Mouse (Mus musculus): Measurements from ENCODE around the gene Prph2. TPM values are rescaled to one million over a fixed set of nuclear protein-coding genes. Genes with fewer than 3 reads are reported as not detected.

Prph2 gene
- polyA plus RNA-seq, 1 experiment from 2014 or later: not detected

DNA sequence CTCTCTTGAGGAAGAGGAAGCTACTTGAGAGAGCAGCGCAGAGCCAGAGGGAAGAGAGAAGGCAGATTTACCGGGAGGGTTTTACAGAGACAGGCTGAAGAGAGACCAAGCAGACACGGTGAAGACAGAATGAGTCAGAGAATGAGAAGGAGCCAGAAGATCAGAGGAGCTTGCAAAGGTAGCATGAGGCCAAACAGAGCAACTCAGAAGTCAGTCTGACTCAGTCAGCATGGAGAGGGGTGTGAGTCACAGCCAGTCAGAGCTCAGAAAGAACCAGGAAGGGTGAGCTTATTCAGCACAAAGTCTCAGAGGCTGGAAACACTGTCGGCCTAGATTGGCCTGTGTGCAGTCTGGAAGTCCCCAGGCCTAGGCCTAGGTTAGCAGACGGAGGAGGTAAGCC is 22.7 kb downstream of the Prph2 start:
- Histone ChIP-seq H3K27me3 (no peaks in the 10 kb centered on the region), H3K9ac (no peak overlapping the region), H3K36me3 (peaks cover 98% of the 10 kb centered on the region), H3K4me3 (no peak overlapping the region), H3K4me2 (replicated peaks) (no peak overlapping the region), H3K27ac (no peak overlapping the region), H3K9me3 (no peaks in the 10 kb centered on the region), H3K4me1 (no peaks in the 10 kb centered on the region)
- WGBS: 95% methylated on average over 5 of the region's 5 CpGs
- no peak for ATAC-seq (ENCODE audit: low FRiP score, low read depth)

GRCm38 (mm10) chr17:46933557-46934348 is 23.5 kb downstream of the Prph2 start:
- H3K36me3 ChIP-seq: peaks cover 98% of the 10 kb centered on the region
- no peak overlapping the region for H3K4me2 ChIP-seq (replicated peaks)
- no peak for ATAC-seq (ENCODE audit: low FRiP score, low read depth)
- no peak overlapping the region for H3K27ac ChIP-seq
- no peak overlapping the region for H3K4me3 ChIP-seq
- no peaks in the 10 kb centered on the region for H3K27me3 ChIP-seq
- 83% methylated on average over 19 of the region's 19 CpGs for WGBS
- no peak overlapping the region for H3K9ac ChIP-seq
- H3K4me1 ChIP-seq: no peaks in the 10 kb centered on the region
- H3K9me3 ChIP-seq: no peaks in the 10 kb centered on the region

GRCm38 (mm10) chr17:46940461-46940860 is 30.2 kb downstream of the Prph2 start:
- no peak overlapping the region for H3K9ac ChIP-seq
- H3K9me3 ChIP-seq: no peaks in the 10 kb centered on the region
- H3K4me2 ChIP-seq (replicated peaks): no peak overlapping the region
- H3K27ac ChIP-seq: no peak overlapping the region
- H3K36me3 ChIP-seq: peaks cover 98% of the 10 kb centered on the region
- H3K27me3 ChIP-seq: no peaks in the 10 kb centered on the region
- no peak for ATAC-seq (ENCODE audit: low FRiP score, low read depth)
- H3K4me3 ChIP-seq: no peak overlapping the region
- H3K4me1 ChIP-seq: no peaks in the 10 kb centered on the region
- WGBS: 93% methylated on average over 8 of the region's 8 CpGs

GRCm38 (mm10) chr17:46942421-46942820 is 32.2 kb downstream of the Prph2 start:
- WGBS: 90% methylated on average over 9 of the region's 9 CpGs
- Histone ChIP-seq H3K27ac (no peak overlapping the region), H3K4me1 (no peaks in the 10 kb centered on the region), H3K9ac (no peak overlapping the region), H3K36me3 (peaks cover 96% of the 10 kb centered on the region), H3K27me3 (no peaks in the 10 kb centered on the region), H3K4me2 (replicated peaks) (no peak overlapping the region), H3K4me3 (no peak overlapping the region), H3K9me3 (no peaks in the 10 kb centered on the region)
- ATAC-seq (ENCODE audit: low FRiP score, low read depth): no peak

DNA sequence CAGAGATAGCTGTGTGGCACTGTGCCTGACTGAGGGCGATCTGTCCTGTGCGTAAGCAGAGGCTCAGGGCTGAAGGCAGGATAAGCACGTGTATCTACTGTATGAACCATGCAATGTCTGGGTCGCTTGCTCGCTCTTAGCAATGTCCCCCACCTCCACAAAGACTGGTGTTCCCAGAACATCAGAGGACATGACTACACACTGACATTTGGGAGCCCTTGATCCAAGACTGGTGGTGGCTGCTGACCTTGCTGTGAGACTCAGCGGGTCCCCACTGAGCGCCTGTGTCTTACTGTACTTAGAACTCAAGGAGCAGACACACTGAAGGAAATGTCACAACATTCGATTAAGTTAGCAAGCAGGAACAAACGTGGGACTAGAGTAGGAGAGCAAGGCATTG is 36.0 kb downstream of the Prph2 start:
- no peak overlapping the region for H3K9ac ChIP-seq
- H3K4me2 ChIP-seq (replicated peaks): no peak overlapping the region
- no peaks in the 10 kb centered on the region for H3K4me1 ChIP-seq
- H3K27ac ChIP-seq: no peak overlapping the region
- no peaks in the 10 kb centered on the region for H3K9me3 ChIP-seq
- no peak overlapping the region for H3K4me3 ChIP-seq
- H3K27me3 ChIP-seq: no peaks in the 10 kb centered on the region
- H3K36me3 ChIP-seq: peaks cover 81% of the 10 kb centered on the region
- 93% methylated on average over 9 of the region's 9 CpGs for WGBS
- ATAC-seq (ENCODE audit: low FRiP score, low read depth): no peak

DNA sequence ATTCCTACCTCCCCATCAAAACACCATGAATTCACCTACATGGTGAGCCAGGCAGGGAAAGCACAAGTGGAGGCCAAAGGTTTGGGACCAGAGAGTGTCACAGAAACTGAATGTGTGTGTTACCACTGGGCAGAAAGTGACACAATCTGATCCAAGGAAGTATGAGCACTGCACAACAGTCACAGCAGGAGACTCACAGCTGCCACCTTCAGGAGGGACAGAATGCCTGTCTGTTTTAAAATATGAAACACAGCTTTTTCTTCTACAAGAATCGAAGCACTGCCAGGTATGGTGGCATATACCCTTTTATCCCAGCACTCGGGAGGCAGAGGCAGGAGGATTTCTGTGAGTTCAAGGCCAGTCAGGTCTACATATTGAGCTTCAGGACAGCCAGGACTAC is 47.8 kb downstream of the Prph2 start:
- H3K4me3 ChIP-seq: no peak overlapping the region
- H3K4me2 ChIP-seq (replicated peaks): no peak overlapping the region
- H3K27ac ChIP-seq: no peak overlapping the region
- peaks cover 98% of the 10 kb centered on the region for H3K36me3 ChIP-seq
- H3K4me1 ChIP-seq: no peaks in the 10 kb centered on the region
- no peak for ATAC-seq (ENCODE audit: low FRiP score, low read depth)
- H3K9me3 ChIP-seq: no peaks in the 10 kb centered on the region
- 94% methylated on average over 2 of the region's 2 CpGs for WGBS
- H3K27me3 ChIP-seq: no peaks in the 10 kb centered on the region
- H3K9ac ChIP-seq: no peak overlapping the region

DNA sequence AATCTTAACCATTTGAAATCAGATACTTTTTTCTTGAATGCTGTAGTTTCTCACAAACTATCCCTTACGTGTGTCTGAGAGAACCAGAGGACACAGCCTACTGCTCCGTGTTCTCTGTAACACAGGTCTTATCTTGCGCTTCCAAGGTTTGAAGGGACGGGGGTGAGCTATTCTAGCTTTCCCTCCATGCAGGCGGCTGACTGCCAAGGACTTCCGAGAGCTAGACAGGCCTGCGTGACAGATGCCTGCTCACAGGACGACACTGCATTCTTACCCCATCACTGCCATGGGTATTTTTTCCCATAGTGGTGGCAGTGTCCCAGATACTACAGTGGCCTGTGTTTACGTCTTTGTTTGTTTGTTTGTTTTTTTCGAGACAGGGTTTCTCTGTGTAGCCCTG is 50.0 kb downstream of the Prph2 start:
- peaks cover 99% of the 10 kb centered on the region for H3K36me3 ChIP-seq
- WGBS: 91% methylated on average over 10 of the region's 10 CpGs
- H3K9me3 ChIP-seq: no peaks in the 10 kb centered on the region
- no peak overlapping the region for H3K4me2 ChIP-seq (replicated peaks)
- no peak overlapping the region for H3K4me3 ChIP-seq
- H3K4me1 ChIP-seq: no peaks in the 10 kb centered on the region
- H3K27ac ChIP-seq: no peak overlapping the region
- no peak overlapping the region for H3K9ac ChIP-seq
- no peaks in the 10 kb centered on the region for H3K27me3 ChIP-seq
- no peak for ATAC-seq (ENCODE audit: low FRiP score, low read depth)

GRCm38 (mm10) chr17:46962153-46962552 is 51.9 kb downstream of the Prph2 start:
- Histone ChIP-seq H3K9me3 (no peaks in the 10 kb centered on the region), H3K27me3 (no peaks in the 10 kb centered on the region), H3K4me2 (replicated peaks) (no peak overlapping the region), H3K27ac (no peak overlapping the region), H3K4me3 (no peak overlapping the region), H3K36me3 (peaks cover 100% of the 10 kb centered on the region), H3K4me1 (no peaks in the 10 kb centered on the region), H3K9ac (no peak overlapping the region)
- 77% methylated on average over 3 of the region's 3 CpGs for WGBS
- no peak for ATAC-seq (ENCODE audit: low FRiP score, low read depth)

- Histone ChIP-seq H3K9ac (no peak overlapping the region), H3K4me3 (no peak overlapping the region), H3K27ac (no peak overlapping the region), H3K27me3 (no peaks in the 10 kb centered on the region), H3K4me2 (replicated peaks) (no peak overlapping the region), H3K9me3 (no peaks in the 10 kb centered on the region), H3K36me3 (peaks cover 100% of the 10 kb centered on the region), H3K4me1 (no peaks in the 10 kb centered on the region)
- WGBS: 87% methylated on average over 13 of the region's 13 CpGs
- no peak for ATAC-seq (ENCODE audit: low FRiP score, low read depth)
Measured at GRCm38 (mm10) chr17:46963186-46963585, 52.9 kb downstream of the Prph2 start.

DNA sequence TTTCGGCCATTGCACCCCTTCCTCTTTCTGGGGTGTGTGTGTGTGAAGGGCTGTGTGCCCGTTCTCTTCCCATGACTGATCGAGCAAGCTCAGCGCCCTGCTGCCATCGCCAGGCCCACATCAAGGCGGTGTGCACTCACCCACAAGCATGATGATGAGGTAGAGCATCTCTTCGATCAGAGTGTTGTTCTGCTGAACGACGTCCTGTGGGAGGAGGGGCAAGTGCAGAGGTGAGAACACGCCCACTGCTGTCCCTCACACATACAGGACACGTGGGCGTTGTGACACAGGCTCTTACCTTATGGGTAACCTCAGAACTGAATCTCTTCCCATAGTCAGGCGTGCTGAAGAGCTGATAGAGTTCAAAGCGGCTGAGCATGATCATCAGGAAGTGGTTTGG is 56.6 kb downstream of the Prph2 start:
- no peak for ATAC-seq (ENCODE audit: low FRiP score, low read depth)
- Histone ChIP-seq H3K27me3 (no peaks in the 10 kb centered on the region), H3K4me3 (no peak overlapping the region), H3K4me1 (no peaks in the 10 kb centered on the region), H3K27ac (no peak overlapping the region), H3K4me2 (replicated peaks) (no peak overlapping the region), H3K9me3 (no peaks in the 10 kb centered on the region), H3K36me3 (peaks cover 99% of the 10 kb centered on the region), H3K9ac (no peak overlapping the region)
- WGBS: 86% methylated on average over 14 of the region's 14 CpGs

DNA sequence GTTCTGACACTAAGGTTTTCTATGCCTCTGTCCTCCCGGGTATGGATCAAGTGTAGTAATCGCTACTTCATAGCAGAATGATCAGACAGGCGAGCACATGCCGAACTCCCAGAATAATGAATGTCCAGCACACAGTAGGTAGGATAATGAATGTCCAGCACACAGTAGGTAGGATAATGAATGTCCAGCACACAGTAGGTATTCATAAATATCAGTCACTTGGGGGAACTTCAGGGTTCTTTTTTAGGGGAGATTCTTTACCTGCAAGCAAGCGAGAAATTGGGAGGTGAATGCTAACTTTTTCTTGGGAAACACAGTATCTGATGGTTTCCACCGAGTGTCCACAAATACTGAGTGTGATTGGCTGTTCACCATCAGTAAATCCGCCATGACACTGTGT is 62.3 kb downstream of the Prph2 start:
- Histone ChIP-seq H3K4me1 (no peaks in the 10 kb centered on the region), H3K27ac (no peak overlapping the region), H3K4me2 (replicated peaks) (no peak overlapping the region), H3K36me3 (peaks cover 97% of the 10 kb centered on the region), H3K27me3 (no peaks in the 10 kb centered on the region), H3K9me3 (0 out of 2 replicates have a peak, but pooled peaks cover 4% of the 10 kb centered on the region), H3K4me3 (no peak overlapping the region), H3K9ac (no peak overlapping the region)
- 90% methylated on average over 7 of the region's 7 CpGs for WGBS
- no peak for ATAC-seq (ENCODE audit: low FRiP score, low read depth)
